Mouse (Mus musculus): ENCODE measurements around the gene Abhd12.

The Abhd12 gene

DNA sequence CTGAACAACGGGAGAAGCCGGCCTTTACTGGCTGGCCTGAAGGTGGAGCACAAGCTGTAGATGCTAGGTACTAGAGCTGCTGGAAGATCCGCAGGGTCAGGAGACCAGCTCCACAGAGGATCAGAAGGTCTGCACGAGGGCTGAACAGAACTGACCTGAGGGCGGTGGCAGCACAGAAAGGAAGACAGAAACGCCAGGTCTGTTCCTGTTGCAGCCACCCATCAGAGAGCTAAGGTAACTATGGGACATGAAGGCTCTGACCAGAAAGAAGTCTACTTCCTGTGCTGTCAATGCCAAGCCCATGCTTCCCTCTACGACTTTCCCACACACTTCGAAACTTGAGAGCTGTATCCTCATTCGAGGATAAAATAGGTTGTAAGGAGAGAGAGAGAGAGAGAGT is 53.3 kb downstream of the Abhd12 start:
- no peak for DNase-seq (ENCODE audit: low spot score)

DNA sequence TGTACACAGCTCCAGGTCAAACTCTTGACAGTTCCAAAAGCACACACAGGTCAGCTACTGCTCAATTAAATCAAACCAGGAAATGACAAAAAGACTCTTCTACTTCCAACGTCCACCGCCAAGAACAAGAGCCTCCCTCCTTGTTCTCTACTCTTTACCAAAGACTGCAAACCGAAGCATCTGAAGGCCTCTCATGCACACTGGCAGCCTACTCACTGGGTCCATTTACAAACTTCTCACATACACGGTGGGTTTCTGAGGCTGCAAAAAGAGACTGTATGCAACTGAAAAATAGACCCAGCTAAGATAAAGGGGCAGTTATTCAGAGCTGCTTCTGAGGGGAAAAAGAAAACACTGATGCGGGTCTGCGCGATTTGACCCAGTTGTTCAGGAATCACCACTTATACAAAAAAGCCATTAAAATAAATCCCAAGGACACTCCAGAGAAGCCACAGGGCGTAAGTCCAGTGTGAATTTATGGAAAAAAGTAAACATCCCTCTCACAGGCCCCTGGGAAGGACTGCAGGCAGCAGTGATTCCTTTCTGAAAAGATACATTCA is 57.0 kb downstream of the Abhd12 start:
- DNase-seq (ENCODE audit: low spot score): no peak

DNA sequence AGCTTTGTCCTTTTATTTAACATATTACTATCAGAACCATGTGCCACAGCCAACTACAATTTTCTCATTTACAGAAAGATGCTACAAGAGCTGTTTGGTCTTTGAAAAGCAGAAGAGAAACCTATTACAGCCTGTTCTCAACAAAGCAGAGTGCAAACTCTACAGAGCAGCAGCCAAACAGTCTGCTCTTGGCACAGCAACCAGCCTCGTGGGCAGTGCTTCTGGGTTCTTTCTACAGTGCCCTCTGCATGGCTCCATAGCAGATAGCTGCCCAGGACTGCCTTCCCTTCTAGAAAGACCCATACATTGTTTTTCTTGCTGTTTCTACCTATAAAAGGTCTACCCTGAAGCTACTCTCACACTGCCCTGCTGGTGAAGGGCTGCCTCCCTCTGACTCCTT is 59.7 kb downstream of the Abhd12 start:
- no peak for DNase-seq (ENCODE audit: low spot score)

DNA sequence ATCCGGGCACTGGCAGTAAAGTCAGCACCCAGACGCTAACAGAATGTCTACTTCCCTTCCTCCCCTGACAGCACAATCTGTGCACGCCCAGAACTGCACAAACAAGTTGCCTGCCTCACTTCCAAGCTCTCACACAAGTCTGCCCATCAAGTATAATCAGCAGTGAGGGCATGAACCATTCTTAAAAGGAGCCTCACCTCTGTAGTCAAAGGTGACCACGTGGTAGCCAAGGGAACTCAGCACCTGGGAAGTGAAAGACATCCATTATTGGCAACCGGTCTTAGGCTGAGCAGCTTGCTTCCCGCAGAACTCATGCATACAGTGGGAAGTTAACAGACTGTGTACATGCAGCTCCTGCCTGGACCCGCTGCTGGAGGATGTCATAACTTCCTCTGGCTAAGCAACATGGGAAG is 62.5 kb downstream of the Abhd12 start:
- no peak for DNase-seq (ENCODE audit: low spot score)

DNA sequence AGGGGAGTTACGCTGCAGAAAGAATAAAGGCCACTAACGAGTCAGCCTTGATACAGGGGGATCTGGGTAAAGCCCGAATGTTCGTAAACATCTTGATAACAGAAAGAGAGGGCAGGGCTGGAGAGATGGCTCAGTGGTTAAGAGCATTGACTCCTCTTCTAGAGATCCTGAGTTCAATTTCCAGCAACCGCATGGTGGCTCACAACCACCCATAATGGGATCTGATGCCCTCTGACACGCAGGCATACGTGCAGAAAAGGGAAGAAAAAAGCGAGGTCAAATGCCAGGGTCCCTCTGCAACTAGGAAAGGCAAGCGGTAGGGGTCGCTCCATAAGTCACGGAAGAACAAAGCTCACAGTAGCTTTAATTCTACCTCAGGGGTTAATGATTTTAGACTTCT is 63.4 kb downstream of the Abhd12 start:
- DNase-seq (ENCODE audit: low spot score): peak; percentile 17

DNA sequence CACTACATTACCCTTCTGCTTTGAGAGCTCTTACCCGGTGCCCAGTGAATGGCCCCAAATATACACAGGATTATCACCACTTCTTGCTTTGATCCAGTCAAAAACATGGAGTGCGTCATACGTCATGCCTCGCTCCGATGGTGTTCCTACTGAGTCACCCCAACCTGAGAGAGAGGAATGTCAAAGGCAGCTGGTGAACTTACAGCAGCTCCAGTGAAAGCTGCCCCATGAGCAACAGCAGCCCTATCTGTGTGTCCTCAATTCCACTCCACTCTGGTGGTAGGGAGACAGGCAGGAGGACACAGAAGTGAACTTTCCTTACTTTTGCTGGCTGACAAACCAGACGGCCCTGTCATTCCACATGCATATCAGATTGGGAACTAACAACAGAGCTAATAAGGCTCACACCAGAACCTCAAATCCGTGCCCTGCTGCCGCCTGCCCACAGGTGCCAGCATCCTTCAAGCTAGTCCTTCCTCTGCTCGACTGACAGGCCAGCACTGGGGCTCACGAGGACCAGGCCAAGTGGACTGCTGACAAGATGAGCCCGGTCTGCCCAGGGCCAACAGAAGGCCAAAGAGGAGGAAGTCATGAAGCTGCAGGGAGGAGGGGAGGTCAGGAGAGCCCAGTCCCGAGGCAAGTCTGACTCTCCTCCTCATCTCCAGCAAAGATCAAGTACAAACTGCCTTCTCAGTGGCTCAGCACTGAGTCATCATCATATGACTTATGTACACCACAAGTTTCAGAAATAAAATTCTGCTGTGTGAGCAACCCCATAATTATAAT is 64.7 kb downstream of the Abhd12 start:
- no peak for DNase-seq (ENCODE audit: low spot score)

DNA sequence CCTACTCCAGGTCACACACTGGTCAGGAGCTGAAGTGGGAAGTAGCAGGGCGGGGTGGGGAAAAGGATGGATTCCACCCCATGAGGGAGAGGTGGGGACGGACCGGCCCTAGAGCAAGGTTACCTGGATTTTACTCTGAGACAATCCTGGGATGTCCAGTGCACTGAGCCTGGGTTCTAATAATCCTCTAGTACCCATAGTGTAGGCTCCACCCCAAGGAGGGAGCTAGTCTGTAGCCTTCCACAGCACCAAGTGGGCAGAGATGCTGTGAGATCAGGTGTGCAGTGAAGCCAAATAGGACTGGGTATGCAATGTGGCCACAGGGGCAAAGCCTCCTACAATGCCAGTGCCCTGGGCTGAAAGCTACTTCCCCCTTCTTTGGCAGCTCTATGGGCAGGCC is 66.8 kb downstream of the Abhd12 start:
- DNase-seq (ENCODE audit: low spot score): no peak

DNA sequence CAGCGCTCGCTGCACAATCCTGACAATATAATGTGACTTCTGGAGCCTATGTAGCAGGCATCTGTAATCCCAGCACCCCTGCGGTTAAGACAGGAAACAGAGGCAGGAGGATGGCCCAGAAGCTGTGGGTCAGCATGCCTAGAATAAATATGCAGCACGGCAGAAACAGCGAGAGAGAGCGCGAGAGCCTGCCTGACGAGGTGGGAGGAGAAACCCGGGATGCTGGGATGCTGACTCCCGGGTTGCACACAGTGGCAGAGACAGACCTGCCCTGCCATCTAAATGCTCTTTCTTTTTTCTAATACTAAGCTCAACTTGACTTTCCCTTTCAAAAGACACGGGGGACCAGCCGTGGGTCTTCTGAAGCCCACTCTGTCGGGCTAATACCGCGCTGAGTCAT is 67.6 kb downstream of the Abhd12 start:
- DNase-seq (ENCODE audit: low spot score): no peak

DNA sequence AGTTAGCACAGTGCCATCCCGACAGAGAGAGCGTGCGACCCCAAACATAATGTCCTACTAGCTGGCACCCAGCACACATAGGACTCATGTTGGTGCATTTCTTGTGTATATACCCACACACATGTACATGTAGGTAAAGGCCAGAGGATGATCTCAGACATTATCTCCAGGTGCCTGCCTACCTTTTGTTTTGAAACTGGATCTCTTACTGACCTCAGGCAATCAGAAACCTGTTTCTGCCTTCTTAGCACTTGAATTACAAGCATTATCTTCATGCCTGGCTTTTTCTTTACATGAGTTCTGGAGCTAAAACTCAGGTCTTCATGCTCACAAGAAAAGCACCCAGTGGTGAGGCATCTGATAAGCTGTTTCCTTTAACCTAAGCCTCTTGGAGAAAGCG is 68.6 kb downstream of the Abhd12 start:
- DNase-seq (ENCODE audit: low spot score): no peak

DNA sequence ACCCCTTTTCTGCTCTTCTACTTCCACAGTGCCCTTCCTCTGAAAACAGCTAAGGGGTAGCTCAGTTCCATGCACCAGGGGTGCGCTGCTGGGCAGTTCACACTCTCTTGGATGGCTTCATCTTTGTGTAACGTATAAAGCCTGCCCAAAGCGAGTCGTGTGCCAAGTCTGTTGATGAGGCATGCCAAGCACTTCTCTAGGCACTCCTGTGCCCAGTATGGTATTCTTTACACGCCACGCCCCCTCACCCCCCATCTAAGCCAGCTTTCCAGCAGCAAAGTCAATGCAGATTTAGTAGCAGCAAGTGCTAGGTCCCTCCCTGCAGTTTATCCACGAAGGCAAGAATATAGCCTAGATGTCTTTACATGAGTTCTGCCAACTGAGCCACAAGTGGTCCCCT is 69.9 kb downstream of the Abhd12 start:
- no peak for DNase-seq (ENCODE audit: low spot score)

DNA sequence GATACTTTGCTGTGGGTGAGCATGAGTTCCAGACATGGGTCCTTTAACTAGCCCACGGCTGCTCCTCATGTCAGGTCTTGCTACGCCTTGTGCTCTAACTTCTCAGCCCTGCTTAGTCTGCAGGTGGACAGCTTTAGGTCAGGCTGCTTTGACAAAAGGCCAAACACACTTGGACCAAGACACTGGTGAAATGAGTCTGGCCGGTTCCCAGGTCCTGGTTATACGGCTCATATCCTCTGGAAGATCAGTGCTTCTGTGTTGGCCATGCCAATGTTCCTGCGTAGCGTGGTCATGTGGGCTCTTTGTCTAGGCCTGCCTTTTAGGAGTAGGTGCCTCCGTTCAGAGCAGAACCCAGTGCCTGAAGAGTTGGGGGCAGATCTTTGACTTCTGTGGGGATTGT is 72.5 kb downstream of the Abhd12 start:
- DNase-seq (ENCODE audit: low spot score): no peak

DNA sequence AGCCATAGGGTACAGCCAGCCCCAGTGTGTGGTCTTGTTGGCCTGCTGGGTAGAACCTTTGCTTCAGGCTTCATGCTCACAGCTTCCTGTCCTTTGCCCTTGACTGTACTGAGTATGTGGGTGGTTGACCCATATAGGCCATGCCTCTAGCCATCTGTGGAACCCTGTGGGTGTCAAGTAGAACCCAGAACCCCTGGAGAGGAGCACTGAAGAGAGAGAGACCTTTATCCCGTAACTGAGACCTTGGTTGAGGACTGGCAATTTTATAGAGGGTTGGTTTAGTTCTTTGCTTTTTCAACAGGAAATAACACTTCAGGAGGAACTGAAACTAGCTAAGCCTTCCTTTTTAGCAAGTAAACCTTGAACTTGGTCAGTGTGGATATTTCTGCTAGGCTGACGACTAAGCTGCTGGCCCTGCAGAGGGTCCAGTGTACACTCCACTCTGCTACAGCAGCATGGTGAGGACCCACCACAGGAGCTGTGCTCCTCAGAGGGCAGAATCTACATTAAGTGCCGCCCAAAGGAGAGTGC is 73.6 kb downstream of the Abhd12 start:
- no peak for DNase-seq (ENCODE audit: low spot score)

DNA sequence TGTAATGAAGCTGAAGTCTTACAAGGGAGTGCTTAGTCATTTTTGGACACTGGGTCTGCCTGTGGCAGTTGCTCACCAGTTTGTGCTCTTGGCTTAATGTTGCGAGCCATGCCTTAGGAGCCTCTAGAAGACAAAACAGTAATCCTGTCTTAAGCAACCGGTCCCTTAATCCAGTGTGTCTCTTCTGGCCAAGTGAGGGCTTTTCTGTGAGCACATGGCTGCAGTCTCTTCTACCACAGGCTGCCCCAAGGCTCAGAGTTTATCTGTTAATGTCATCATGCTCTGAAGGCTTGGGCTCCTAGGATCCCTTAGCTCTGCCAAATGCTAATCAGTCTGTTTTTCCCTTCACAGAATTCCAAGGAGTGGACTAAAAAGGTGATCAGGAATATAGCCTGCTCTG is 74.5 kb downstream of the Abhd12 start:
- no peak for DNase-seq (ENCODE audit: low spot score)

DNA sequence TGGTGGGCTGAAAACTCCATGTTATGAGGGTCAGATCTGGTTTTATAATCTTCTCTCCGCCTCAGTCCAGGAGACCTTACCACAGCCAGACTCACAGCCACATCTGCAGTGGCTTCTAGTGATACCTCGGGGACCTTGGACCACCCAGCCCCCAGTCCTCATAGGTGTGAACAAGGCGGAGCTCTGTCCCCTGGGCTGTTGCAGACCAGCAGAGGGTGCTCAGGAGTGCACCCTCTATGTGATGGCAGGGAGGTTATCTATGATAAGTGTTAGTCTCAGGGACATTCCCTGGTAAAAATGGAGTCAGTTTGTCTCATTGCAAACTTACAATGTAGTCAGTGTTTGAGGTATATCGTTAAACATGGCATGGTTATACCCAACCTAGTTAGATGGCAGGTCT is 75.9 kb downstream of the Abhd12 start:
- no peak for DNase-seq (ENCODE audit: low spot score)

DNA sequence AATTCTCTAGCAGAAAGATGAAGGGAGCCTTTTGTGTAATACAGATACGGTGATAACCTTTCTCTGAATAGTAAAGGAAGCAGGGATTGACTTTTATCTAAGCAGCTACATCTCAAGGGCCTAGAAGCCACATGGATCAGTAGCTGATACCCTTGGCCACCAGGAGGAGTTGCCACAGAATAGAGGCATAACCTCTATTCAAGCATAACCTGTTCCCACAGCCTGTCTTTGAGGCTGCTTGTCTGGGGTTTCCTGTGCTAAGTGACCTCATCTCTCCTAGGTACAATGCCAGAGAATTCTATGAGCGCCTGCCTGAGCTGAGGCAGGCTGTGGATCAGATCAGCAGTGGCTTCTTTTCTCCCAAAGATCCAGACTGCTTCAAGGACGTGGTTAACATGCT is 76.4 kb downstream of the Abhd12 start:
- DNase-seq (ENCODE audit: low spot score): no peak

DNA sequence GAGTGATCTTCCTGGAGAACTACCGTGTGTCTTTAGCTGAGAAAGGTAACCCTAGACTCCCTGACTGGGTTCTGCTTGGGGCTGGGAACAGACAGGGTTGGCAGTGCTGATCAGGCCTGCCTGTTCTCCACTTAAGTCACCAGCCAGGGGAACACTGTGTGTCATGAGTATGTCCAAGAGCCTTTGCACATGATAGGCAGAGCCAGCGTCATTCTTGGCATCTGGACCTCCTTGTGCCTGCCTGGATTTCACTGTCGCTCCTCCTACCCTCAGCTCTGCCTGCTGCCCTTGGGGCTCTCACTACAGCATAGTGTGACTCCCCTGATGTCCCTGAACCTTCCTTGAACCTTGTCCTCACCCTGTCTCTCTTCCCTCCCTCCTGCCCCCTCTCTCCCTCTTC is 78.1 kb downstream of the Abhd12 start:
- DNase-seq (ENCODE audit: low spot score): no peak

DNA sequence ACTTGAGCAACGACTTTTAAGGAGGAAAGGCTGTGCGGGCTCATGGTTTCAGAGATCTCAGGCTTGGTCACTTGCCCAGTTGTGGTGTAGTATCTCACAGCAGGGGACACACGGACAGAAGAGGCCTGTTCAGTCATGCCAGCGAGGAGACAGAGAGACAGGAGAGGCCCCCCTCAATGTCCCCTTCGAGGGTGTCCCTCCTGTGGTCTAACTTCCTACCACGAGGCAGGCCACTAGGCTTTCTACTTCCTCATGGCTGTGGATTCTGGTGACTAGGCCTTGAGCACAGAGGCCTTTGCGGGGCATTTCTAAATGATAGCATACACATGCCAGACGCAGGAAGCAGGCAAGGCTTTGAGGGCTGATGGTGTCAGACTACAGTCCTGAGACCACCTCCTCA is 81.6 kb downstream of the Abhd12 start:
- no peak for DNase-seq (ENCODE audit: low spot score)

DNA sequence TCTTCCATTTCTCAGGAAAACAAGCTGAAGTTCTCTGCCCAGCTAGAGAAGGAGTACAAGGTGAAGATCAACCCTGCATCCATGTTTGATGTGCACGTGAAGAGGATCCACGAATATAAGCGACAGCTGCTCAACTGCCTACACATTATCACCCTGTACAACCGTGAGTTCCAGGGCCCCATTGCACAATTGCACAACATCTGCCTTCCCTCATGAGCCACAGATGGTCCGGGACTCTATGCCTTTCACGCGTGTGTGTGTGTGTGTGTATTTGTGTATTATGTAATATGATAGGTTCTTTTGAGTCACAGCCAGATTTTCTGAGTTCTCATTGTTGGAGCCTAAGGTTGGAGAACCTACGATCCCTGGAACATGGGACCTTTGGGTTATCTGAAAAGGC is 83.8 kb downstream of the Abhd12 start:
- no peak for DNase-seq (ENCODE audit: low spot score)

DNA sequence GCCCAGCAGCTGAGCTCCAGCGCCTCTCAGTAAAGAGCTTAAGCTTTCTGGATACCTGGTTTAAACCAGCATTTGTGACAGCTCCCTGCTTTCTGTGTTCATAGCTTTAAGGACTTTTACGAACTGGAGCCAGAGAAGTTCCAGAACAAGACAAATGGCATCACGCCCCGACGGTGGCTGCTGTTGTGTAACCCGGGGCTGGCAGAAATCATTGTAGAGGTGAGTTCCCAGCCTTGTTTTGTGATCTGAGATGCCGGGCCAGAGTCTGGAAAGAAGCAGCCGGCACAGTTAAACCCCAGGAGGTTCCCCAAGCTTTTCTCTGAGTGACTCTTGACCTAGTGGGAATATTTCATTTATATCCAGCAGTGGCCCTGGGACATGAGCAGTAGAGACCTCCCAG is 85.8 kb downstream of the Abhd12 start:
- no peak for DNase-seq (ENCODE audit: low spot score)

DNA sequence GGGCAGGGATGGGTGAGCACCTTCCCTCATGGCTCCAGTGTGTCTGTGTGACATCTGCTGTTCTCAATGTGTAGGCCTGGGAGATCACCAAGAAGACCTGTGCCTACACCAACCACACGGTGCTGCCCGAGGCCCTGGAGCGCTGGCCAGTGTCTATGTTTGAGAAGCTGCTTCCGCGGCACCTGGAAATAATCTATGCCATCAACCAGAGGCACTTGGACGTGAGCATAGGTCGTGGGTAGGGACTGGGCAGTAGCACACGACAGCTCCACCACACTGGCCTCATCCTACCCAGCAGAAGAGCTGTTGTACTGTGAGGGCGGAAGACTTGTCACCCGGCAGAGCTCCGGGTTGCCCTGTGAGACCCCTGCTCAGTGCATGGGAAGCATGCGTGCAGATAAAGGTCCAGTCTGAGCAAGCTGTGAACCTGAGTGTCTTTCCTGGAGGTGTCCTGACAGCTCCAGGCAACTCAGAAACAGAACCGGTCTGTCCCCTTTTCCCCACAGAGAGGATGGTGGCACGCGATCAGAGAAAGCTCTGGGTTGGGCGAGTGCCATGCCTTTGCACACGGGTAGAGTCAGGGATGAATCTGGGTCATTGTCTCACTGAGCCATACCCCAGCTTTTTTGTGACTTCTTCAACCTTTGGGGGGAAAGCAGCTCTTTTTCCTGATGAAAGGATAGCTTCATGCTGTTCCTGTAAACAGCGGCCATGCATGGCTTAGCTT is 87.7 kb downstream of the Abhd12 start:
- no peak for DNase-seq (ENCODE audit: low spot score)

DNA sequence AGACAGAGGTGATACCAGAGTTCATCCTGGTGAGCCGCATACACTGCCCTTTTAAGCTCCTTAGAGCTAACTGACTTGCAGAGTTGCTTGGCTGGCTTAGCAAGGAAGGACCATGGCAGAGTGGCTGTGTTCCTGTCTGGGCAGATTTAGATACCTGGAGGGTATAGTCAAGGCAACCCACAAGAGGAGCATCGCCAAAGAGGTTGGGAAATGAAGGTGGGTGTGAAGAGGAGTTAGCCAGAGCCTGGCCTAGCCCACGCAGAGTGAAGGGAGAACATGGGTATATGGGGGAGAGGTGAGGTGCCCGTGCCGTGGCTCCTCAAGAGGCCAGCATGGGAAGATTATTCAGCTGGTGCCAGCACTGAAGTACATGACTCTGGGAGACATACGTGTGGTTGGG is 91.7 kb downstream of the Abhd12 start:
- no peak for DNase-seq (ENCODE audit: low spot score)

DNA sequence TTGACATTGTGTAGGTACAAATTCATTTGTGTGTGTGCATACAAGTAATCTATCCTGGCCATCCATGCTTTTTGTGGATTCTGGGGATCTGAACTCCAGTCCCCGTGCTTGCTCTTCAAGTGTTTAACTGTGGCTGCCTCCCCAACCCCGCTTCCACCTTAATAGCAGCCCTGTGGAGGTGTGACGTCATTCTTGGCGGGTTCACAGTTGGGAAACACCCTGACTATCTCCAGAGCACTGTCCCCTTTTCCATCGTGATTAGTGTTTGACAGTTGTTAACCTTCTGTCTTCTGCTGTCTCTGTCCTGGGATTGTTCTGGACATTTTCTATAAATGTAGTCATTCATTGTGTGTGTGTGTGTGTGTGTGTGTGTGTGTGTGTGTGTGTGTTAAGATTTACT is 93.9 kb downstream of the Abhd12 start:
- DNase-seq (ENCODE audit: low spot score): no peak

DNA sequence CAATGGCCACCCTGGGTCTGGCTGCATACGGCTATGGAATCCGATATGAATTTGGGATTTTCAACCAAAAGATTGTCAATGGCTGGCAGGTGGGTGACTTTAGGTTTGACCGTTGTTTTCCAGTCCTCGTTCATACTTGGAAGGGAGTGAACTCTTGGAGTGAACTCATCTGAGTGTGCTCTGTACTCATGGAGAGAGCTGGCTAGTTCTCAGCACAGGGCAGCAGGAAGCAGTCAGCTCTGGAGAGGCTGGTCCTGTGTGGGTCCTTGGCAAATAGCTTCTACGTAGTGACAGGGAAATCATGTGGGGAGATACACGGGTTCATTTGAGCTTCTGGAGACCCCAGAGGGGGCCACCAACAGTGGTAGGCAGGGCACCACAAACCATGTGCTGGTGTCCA is 95.7 kb downstream of the Abhd12 start:
- DNase-seq (ENCODE audit: low spot score): no peak
